Mouse (Mus musculus): ENCODE data around the gene Pxt1.
A peak's percentile ranks its signal among the peaks of the same experiment; 100 is the strongest.

Gene Pxt1

GRCm38 (mm10) chr17:28947011-28947939 is 3.6 kb upstream of the Pxt1 start:
- no peak for DNase-seq

GRCm38 (mm10) chr17:28944481-28944880 is 841 bp upstream of the Pxt1 start:
- DNase-seq: no peak

- no peak for DNase-seq
These were observed 1.5 kb downstream of the Pxt1 start for GRCm38 (mm10) chr17:28942101-28942500.

GRCm38 (mm10) chr17:28940776-28941555 is 2.7 kb downstream of the Pxt1 start:
- peak; percentile 69 for DNase-seq

GRCm38 (mm10) chr17:28936622-28937345 is 6.9 kb downstream of the Pxt1 start:
- DNase-seq: peak; percentile 78 to 87

GRCm38 (mm10) chr17:28936133-28936532 is 7.5 kb downstream of the Pxt1 start:
- no peak for DNase-seq

GRCm38 (mm10) chr17:28934120-28934916 is 9.3 kb downstream of the Pxt1 start:
- no peak for DNase-seq

GRCm38 (mm10) chr17:28932274-28932673 is 11.4 kb downstream of the Pxt1 start:
- no peak for DNase-seq

- DNase-seq: no peak
These were observed 12.0 kb downstream of the Pxt1 start for GRCm38 (mm10) chr17:28931436-28932211.

- peak; percentile 81 to 83 for DNase-seq
These were observed 13.1 kb downstream of the Pxt1 start for GRCm38 (mm10) chr17:28930392-28931074.

GRCm38 (mm10) chr17:28929369-28929768 is 14.3 kb downstream of the Pxt1 start:
- DNase-seq: no peak

GRCm38 (mm10) chr17:28928004-28928403 is 15.6 kb downstream of the Pxt1 start:
- DNase-seq: no peak

- peak; percentile 65 to 78 for DNase-seq
These were observed 16.6 kb downstream of the Pxt1 start for GRCm38 (mm10) chr17:28926866-28927635.

GRCm38 (mm10) chr17:28926380-28926779 is 17.3 kb downstream of the Pxt1 start:
- DNase-seq: peak; percentile 91 to 93

GRCm38 (mm10) chr17:28924957-28925595 is 18.6 kb downstream of the Pxt1 start:
- no peak for DNase-seq

GRCm38 (mm10) chr17:28922096-28922495 is 21.5 kb downstream of the Pxt1 start:
- no peak for DNase-seq

GRCm38 (mm10) chr17:28921086-28921485 is 22.6 kb downstream of the Pxt1 start:
- DNase-seq: no peak

- DNase-seq: no peak
These were observed 27.1 kb downstream of the Pxt1 start for GRCm38 (mm10) chr17:28916520-28916919.

- DNase-seq: no peak
These were observed 28.5 kb downstream of the Pxt1 start, which contains the start of gene 4930539E08Rik for GRCm38 (mm10) chr17:28915060-28915628. Gene 4930539E08Rik (minus strand): TSS chr17:28915324.

Measured in cerebellum, postnatal 10 days (tissue).